Mouse (Mus musculus) layer of hippocampus, adult 9-11 months (tissue): ENCODE measurements at regions not wholly inside any gene's neighbourhood (a gene's known extent, or its start where the extent isn't known, plus 50 kb on each side); places are given as distances from the start of the nearest gene placed in this dataset.
"Not testable (repeated sequence)": the region's sequence is repeated elsewhere in the genome, so short reads cannot be mapped to it uniquely, and the experiment has no call there.

ENCODE experiments used
- DNase-seq: peaks from one replicate; pipeline ENCODE4 v3.0.0; 2022

DNA sequence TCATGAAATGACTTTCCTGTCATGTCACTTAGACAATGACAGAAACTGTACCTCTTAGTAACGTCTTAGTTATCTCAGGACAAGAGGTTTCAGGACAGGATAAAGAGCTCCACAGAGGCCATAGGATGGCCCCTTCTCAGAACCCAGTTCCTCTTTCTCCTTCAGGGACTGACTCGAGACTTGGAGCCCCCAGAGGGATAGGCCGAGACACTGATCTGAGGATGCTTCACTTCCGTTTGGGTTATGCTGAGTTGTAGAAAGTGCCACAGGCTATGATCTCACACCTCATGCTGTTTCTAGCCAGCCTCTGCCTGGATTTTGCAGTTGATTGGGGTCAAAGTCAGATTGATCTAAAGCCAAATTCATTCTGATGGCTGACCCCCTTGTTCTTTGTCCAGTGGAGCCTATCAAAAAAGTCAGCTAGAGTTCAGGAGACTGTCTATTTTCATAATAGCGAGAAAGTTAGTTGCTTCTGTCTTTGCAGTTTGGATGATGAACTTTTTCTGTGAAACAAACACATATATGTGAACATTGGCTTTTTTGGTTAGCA, 70.7 kb downstream of the Sult3a2 start:
- DNase-seq = no peak

- not testable (repeated sequence) for DNase-seq
These were observed 77.8 kb downstream of the Sult3a2 start for GRCm38 (mm10) chr10:33708656-33709055.

- not testable (repeated sequence) for DNase-seq
These were observed 79.7 kb upstream of the Clvs2 start for GRCm38 (mm10) chr10:33704245-33704644.

- DNase-seq = peak; percentile 75
These were observed 78.9 kb upstream of the Clvs2 start for GRCm38 (mm10) chr10:33703420-33703819.
